Mouse (Mus musculus) lung, postnatal 0 days (tissue): Measurements from ENCODE around the gene Fam183b. TPM values are rescaled to one million over a fixed set of nuclear protein-coding genes. Genes with fewer than 3 reads are reported as not detected.
"Not testable (repeated sequence)": the region's sequence is repeated elsewhere in the genome, so short reads cannot be mapped to it uniquely, and the experiment has no call there.

Experiments used
- ATAC-seq: fragments of 200-750 bp; cut with Nextera tagmentation; 2 replicates; pipeline ENCODE4 v1.8.0; 2017; ENCODE audit warnings: moderate library complexity
- DNase-seq: peaks from one replicate; pipeline ENCODE4 v3.0.0-alpha.2; 2016; ENCODE audit warnings: low spot score
- H3K27ac ChIP-seq: fragments of 300-500 bp; sonication (generic); 2 replicates; pipeline ENCODE4 v1.5.1; 2014; ENCODE audit warnings: antibody characterized with exemption, mild to moderate bottlenecking, low read length, mixed read lengths
- H3K27me3 ChIP-seq: fragments of 300-500 bp; sonication (generic); replicated peaks from 2 replicates; pipeline ENCODE4 v1.6.1; 2014; ENCODE audit warnings: low read length, mixed read lengths; ENCODE audit not compliant: insufficient read depth
- H3K36me3 ChIP-seq: fragments of 300-500 bp; sonication (generic); 2 replicates; pipeline ENCODE4 v1.6.1; 2014; ENCODE audit warnings: low read length, mixed read lengths; ENCODE audit not compliant: insufficient read depth
- H3K4me1 ChIP-seq: fragments of 300-500 bp; sonication (generic); 2 replicates; pipeline ENCODE4 v1.6.1; 2014; ENCODE audit warnings: antibody characterized with exemption, low read depth, low read length, mixed read lengths; ENCODE audit not compliant: insufficient read depth
- H3K4me2 ChIP-seq: fragments of 300-500 bp; sonication (generic); replicated peaks from 2 replicates; pipeline ENCODE4 v1.6.1; 2014; ENCODE audit warnings: low read depth, mild to moderate bottlenecking, low read length, moderate library complexity, mixed read lengths
- H3K4me3 ChIP-seq: fragments of 300-500 bp; sonication (generic); 2 replicates; pipeline ENCODE4 v1.5.1; 2014; ENCODE audit warnings: low read depth, low read length
- H3K9ac ChIP-seq: fragments of 300-500 bp; sonication (generic); replicated peaks from 2 replicates; pipeline ENCODE4 v1.6.1; 2014; ENCODE audit warnings: low read depth, mild to moderate bottlenecking
- H3K9me3 ChIP-seq: fragments of 300-500 bp; sonication (generic); 2 replicates; pipeline ENCODE4 v1.6.1; 2016; ENCODE audit warnings: low read length, mixed read lengths
- CTCF ChIP-seq: IDR thresholded peaks from 2 replicates; pipeline ENCODE4 v1.5.1; 2016; ENCODE audit warnings: antibody characterized with exemption, mild to moderate bottlenecking
- EP300 ChIP-seq: IDR thresholded peaks from 2 replicates; pipeline ENCODE4 v1.6.1; 2016; ENCODE audit warnings: antibody characterized with exemption, mild to moderate bottlenecking, control low read depth
- WGBS: fragments of 180-500 bp; shearing (Covaris S2); extraction: QIAGEN DNeasy Blood & Tissue Kit; methylation state at CpG from one replicate; pipeline ENCODE4 v1.1.7; 2014; 5-methylcytosine and 5-hydroxymethylcytosine counted together
- polyA plus RNA-seq: library from polyadenylated mRNA; unstranded; fragments of >200 nt; fragmentation: Nextera tagmentation; extraction: Ambion mirVana; gene quantifications from 2 replicates; pipeline ENCODE4 v1.2.1, GENCODE M21; 2015

Gene Fam183b
- polyA plus RNA-seq, 1 experiment from 2014 or later, result 31.4 TPM

GRCm38 (mm10) chr11:58787651-58788050 lies 14.1 kb downstream of the Fam183b start:
- H3K9ac ChIP-seq, result no peak overlapping the region
- no peaks in the 10 kb centered on the region for H3K4me1 ChIP-seq
- no peak overlapping the region for H3K4me2 ChIP-seq
- TF ChIP-seq EP300 (no peak), CTCF (no peak)
- DNase-seq (no peak), ATAC-seq (no peak)
- 79% methylated on average over 10 of the region's 10 CpGs for WGBS
- no peak overlapping the region for H3K4me3 ChIP-seq
- no peaks in the 10 kb centered on the region for H3K9me3 ChIP-seq
- no peak overlapping the region for H3K27ac ChIP-seq
- H3K27me3 ChIP-seq, result no peaks in the 10 kb centered on the region
- no peaks in the 10 kb centered on the region for H3K36me3 ChIP-seq

GRCm38 (mm10) chr11:58784182-58784581 lies 17.6 kb downstream of the Fam183b start:
- Histone ChIP-seq H3K9me3 (no peaks in the 10 kb centered on the region), H3K4me2 (no peak overlapping the region), H3K4me1 (no peaks in the 10 kb centered on the region), H3K9ac (no peak overlapping the region), H3K27ac (no peak overlapping the region), H3K4me3 (no peak overlapping the region), H3K36me3 (no peaks in the 10 kb centered on the region), H3K27me3 (no peaks in the 10 kb centered on the region)
- ATAC-seq, result no peak
- TF ChIP-seq EP300 (no peak), CTCF (no peak)
- 70% methylated on average over 2 of the region's 2 CpGs for WGBS
- DNase-seq, result no peak

- no peak within 1 kb of the TSS for H3K9ac ChIP-seq
- H3K36me3 ChIP-seq, result no peaks in the 10 kb centered on the region
- H3K4me1 ChIP-seq, result no peaks in the 10 kb centered on the region
- TF ChIP-seq CTCF, result no peak
- no peak for TF ChIP-seq EP300
- no peak within 1 kb of the TSS for H3K27ac ChIP-seq
- ATAC-seq, result no peak
- no peaks in the 10 kb centered on the region for H3K27me3 ChIP-seq
- WGBS, result 39% methylated on average over 6 of the region's 6 CpGs
- no peak within 1 kb of the TSS for H3K4me3 ChIP-seq
- no peak for DNase-seq
- H3K9me3 ChIP-seq, result no peaks in the 10 kb centered on the region
- H3K4me2 ChIP-seq, result no peak within 1 kb of the TSS
Measured at GRCm38 (mm10) chr11:58782480-58783089, 19.2 kb downstream of the Fam183b start, which contains the start of gene Olfr314. Gene Olfr314 (plus strand): TSS chr11:58782952.

- Histone ChIP-seq H3K27me3 (no peaks in the 10 kb centered on the region), H3K9me3 (no peaks in the 10 kb centered on the region), H3K4me2 (no peak within 1 kb of the TSS), H3K4me1 (no peaks in the 10 kb centered on the region), H3K9ac (no peak within 1 kb of the TSS), H3K27ac (no peak within 1 kb of the TSS), H3K36me3 (no peaks in the 10 kb centered on the region), H3K4me3 (no peak within 1 kb of the TSS)
- no peak for TF ChIP-seq CTCF
- no peak for TF ChIP-seq EP300
- no peak for DNase-seq
- ATAC-seq, result no peak
Measured at GRCm38 (mm10) chr11:58772888-58773287, 28.9 kb downstream of the Fam183b start, which contains the start of gene Olfr315. Gene Olfr315 (plus strand): TSS chr11:58773188.

- Histone ChIP-seq H3K9me3 (no peaks in the 10 kb centered on the region), H3K4me2 (no peak within 1 kb of the TSS), H3K4me1 (no peaks in the 10 kb centered on the region), H3K36me3 (no peaks in the 10 kb centered on the region), H3K27me3 (no peaks in the 10 kb centered on the region), H3K9ac (no peak within 1 kb of the TSS), H3K4me3 (no peak within 1 kb of the TSS), H3K27ac (no peak within 1 kb of the TSS)
- no peak for ATAC-seq
- WGBS, result 78% methylated on average over 2 of the region's 2 CpGs
- TF ChIP-seq EP300 (no peak), CTCF (no peak)
- no peak for DNase-seq
Measured at GRCm38 (mm10) chr11:58752434-58752833, 49.3 kb downstream of the Fam183b start, which contains the start of gene Olfr316. Gene Olfr316 (plus strand): TSS chr11:58752734.

- not testable (repeated sequence) for H3K27me3 ChIP-seq, H3K9ac ChIP-seq, H3K9me3 ChIP-seq, H3K4me1 ChIP-seq, ATAC-seq, H3K36me3 ChIP-seq, H3K4me3 ChIP-seq, DNase-seq, H3K27ac ChIP-seq, H3K4me2 ChIP-seq
- WGBS, result 87% methylated on average over 18 of the region's 18 CpGs
Measured at GRCm38 (mm10) chr11:58751096-58751495, 50.7 kb downstream of the Fam183b start.

Other genes starting within 250 kb of the Fam183b start
- gene Olfr328, start 246.3 kb downstream of the Fam183b start, polyA plus RNA-seq, result 0.07 TPM in 1 of 2 replicates, not detected in the other
- not detected in 2 replicates for gene Olfr224, start 231.4 kb downstream of the Fam183b start, polyA plus RNA-seq
- not detected in 2 replicates for gene Olfr325, start 224.2 kb downstream of the Fam183b start, polyA plus RNA-seq
- gene Olfr324, start 206.8 kb downstream of the Fam183b start, polyA plus RNA-seq, result not detected in 2 replicates
- gene 2210407C18Rik, start 185.9 kb downstream of the Fam183b start, polyA plus RNA-seq, result not detected in 2 replicates
- not detected in 2 replicates for gene Olfr323, start 171.5 kb downstream of the Fam183b start, polyA plus RNA-seq
- gene Trim58, start 161.5 kb downstream of the Fam183b start, polyA plus RNA-seq, result 0.08 and 0.20 TPM in 2 replicates
- gene Olfr322, start 143.2 kb downstream of the Fam183b start, polyA plus RNA-seq, result not detected in 2 replicates
- gene Olfr320, start 120.9 kb downstream of the Fam183b start, polyA plus RNA-seq, result not detected in 2 replicates
- not detected in 2 replicates for gene Olfr319, start 102.8 kb downstream of the Fam183b start, polyA plus RNA-seq
- gene Olfr318, start 77.9 kb downstream of the Fam183b start, polyA plus RNA-seq, result not detected in 2 replicates
- gene Olfr317, start 62.7 kb downstream of the Fam183b start, polyA plus RNA-seq, result not detected in 2 replicates
- not detected in 2 replicates for gene Olfr316, start 49.2 kb downstream of the Fam183b start, polyA plus RNA-seq
- not detected in 2 replicates for gene Olfr315, start 28.8 kb downstream of the Fam183b start, polyA plus RNA-seq
- gene Olfr314, start 19.0 kb downstream of the Fam183b start, polyA plus RNA-seq, result not detected in 2 replicates
- gene Olfr313, start 13.0 kb upstream of the Fam183b start, polyA plus RNA-seq, result not detected in 2 replicates
- gene Olfr312, start 27.3 kb upstream of the Fam183b start, polyA plus RNA-seq, result not detected in 2 replicates
- gene Olfr311, start 37.3 kb upstream of the Fam183b start, polyA plus RNA-seq, result not detected in 2 replicates
- 5.4 and 5.5 TPM in 2 replicates for gene Gm12258, start 45.2 kb upstream of the Fam183b start, polyA plus RNA-seq
- gene 2810021J22Rik, start 65.3 kb upstream of the Fam183b start, polyA plus RNA-seq, result 3.2 and 4.0 TPM in 2 replicates
- 2.4 and 2.8 TPM in 2 replicates for gene Zfp39, start 102.3 kb upstream of the Fam183b start, polyA plus RNA-seq
- 0.05 and 0.12 TPM in 2 replicates for gene Btnl10, start 115.9 kb upstream of the Fam183b start, polyA plus RNA-seq
- gene Rnf187, start 137.0 kb upstream of the Fam183b start, polyA plus RNA-seq, result 168 and 169 TPM in 2 replicates
- 2.6 TPM in 2 replicates for gene Hist3h2ba, start 147.0 kb upstream of the Fam183b start, polyA plus RNA-seq
- gene Hist3h2a, start 152.7 kb upstream of the Fam183b start, polyA plus RNA-seq, result 21.6 and 28.6 TPM in 2 replicates
- 0.62 and 0.83 TPM in 2 replicates for gene Trim17, start 152.7 kb upstream of the Fam183b start, polyA plus RNA-seq
- 19.1 and 20.2 TPM in 2 replicates for gene Trim11, start 176.1 kb upstream of the Fam183b start, polyA plus RNA-seq